Mouse (Mus musculus): Measurements from ENCODE around the gene Adgrg3. TPM values are rescaled to one million over a fixed set of nuclear protein-coding genes. Genes with fewer than 3 reads are reported as not detected.
"Not testable (repeated sequence)": the region's sequence is repeated elsewhere in the genome, so short reads cannot be mapped to it uniquely, and the experiment has no call there.

The Adgrg3 gene
- polyA plus RNA-seq, 1 experiment from 2014 or later, result 1.9 TPM

DNA sequence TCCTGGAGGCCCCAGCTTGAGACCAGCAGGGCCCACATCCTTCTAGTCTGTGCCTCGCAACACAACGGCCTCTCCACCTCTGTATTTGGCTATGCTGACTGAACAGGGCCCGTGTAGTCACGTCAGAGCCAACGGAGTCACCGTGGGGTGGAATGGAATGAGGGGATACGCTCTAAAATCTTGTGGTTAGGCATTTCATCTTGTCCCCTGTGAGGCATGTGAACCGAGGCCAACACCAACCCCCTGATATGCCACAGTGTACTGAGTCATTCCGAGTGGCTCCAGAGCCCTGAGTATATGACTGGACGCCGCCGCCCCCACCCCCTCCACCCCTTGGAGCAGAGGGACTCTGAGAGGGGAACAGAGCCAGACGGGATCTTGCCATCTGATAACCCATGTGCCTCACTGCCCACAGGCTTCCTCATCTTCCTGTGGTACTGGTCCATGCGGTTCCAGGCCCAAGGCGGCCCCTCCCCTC is 5.0 kb upstream of the Adgrg3 start:
- H3K36me3 ChIP-seq, result peaks cover 74% of the 10 kb centered on the region
- 0 out of 2 replicates have a peak overlapping the region, but pooled peaks have one; percentile 30 for H3K27ac ChIP-seq
- H3K27me3 ChIP-seq, result no peaks in the 10 kb centered on the region
- H3K9me3 ChIP-seq (replicated peaks), result no peaks in the 10 kb centered on the region
- WGBS, result 88% methylated on average over 15 of the region's 15 CpGs
- H3K4me2 ChIP-seq (replicated peaks), result no peak overlapping the region
- ATAC-seq (ENCODE audit: low FRiP score), result no peak
- H3K9ac ChIP-seq, result no peak overlapping the region
- no peak overlapping the region for H3K4me3 ChIP-seq
- H3K4me1 ChIP-seq, result peaks cover 5% of the 10 kb centered on the region; the same call in 1 of the 2 replicates

DNA sequence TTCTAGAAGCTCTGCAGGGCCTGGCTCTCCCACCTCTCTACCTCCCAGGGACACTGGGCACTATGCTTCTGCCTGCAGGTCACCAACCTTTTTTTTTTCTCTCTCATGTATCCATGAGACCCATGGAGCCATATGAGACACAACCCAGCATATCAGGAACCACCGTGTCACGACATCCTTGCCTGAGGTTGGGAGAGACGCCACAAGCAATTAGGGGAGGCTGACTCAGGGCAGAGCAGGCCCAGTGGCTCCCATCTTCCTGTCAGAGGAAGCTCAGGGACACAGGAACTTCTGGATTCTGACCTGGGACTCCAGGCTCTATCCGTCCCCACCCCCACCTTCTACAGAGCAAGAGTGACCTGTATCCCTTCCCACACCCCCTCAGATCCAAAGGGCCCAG is 1.6 kb upstream of the Adgrg3 start:
- Histone ChIP-seq H3K9ac (no peak overlapping the region), H3K27ac (no peak overlapping the region), H3K27me3 (no peaks in the 10 kb centered on the region), H3K9me3 (replicated peaks) (no peaks in the 10 kb centered on the region), H3K4me1 (peaks cover 5% of the 10 kb centered on the region; the same call in 1 of the 2 replicates), H3K36me3 (peaks cover 41% of the 10 kb centered on the region), H3K4me3 (no peak overlapping the region), H3K4me2 (replicated peaks) (no peak overlapping the region)
- whole genome bisulfite sequencing, result 74% methylated on average over 4 of the region's 4 CpGs
- ATAC-seq (ENCODE audit: low FRiP score), result no peak

DNA sequence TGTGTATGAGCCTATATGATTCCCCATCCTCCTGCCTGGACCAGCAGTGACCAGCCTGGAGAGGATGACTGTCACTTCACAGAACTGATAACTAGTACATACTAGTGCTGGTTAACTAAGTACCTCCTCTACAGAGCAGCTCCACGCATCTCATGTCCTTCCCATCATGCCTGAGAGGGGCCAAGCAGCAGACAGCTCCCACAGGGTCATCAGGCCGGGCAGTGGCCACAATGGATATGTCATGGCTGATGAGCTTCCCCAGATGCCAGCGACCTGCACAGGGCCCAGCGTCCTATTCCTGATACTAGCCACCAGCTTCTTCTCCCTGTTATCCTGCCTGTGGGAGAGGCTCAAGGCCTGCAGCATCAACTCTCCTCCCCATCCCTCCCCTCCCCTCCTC is 808 bp upstream of the Adgrg3 start:
- 47% methylated on average over 4 of the region's 4 CpGs for WGBS
- Histone ChIP-seq H3K4me3 (no peak overlapping the region), H3K36me3 (peaks cover 32% of the 10 kb centered on the region), H3K9ac (no peak overlapping the region), H3K27me3 (no peaks in the 10 kb centered on the region), H3K27ac (peak overlapping the region; percentile 41; the same call in 1 of the 2 replicates), H3K4me2 (replicated peaks) (no peak overlapping the region), H3K9me3 (replicated peaks) (no peaks in the 10 kb centered on the region), H3K4me1 (peaks cover 5% of the 10 kb centered on the region; the same call in 1 of the 2 replicates)
- 0 out of 2 replicates have a peak, but pooled peaks have one; percentile 14 for ATAC-seq (ENCODE audit: low FRiP score)

DNA sequence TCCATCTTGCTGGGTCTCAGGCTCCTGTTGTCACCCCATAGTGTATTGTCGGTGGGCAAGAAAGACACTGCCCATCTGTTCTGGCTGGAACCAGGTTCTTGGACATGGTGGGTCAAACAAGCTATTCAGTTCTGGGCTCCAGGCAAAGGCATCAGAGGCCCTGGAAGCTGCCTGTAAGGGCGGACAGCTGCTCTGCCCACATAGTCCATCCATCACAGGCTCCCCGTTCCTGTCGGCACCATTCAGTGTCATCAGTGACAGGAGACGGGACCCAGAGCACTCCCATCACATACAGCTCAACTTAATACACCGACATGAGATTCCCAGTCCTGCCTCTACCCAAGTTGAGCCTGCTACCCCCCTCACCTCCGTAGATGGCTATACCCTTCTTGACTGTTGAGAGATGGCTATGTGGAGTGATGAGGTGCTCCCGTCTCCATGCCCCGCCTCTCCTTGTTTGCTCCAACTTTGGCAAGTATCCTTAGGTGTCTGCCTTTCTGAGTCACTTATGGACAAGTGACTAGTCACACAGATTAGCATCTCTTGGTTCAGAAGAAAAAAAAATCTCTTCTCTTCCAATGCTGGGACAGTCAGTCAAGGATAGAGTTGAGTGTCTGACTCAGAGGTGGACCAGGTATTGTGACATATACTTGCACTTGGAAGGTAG is 610 bp downstream of the Adgrg3 start:
- Histone ChIP-seq H3K27me3 (no peaks in the 10 kb centered on the region), H3K27ac (no peak overlapping the region), H3K4me2 (replicated peaks) (no peak overlapping the region), H3K4me1 (peaks cover 7% of the 10 kb centered on the region; the same call in 1 of the 2 replicates), H3K4me3 (no peak overlapping the region), H3K9ac (no peak overlapping the region), H3K36me3 (peaks cover 18% of the 10 kb centered on the region), H3K9me3 (replicated peaks) (no peaks in the 10 kb centered on the region)
- WGBS, result 74% methylated on average over 9 of the region's 9 CpGs
- ATAC-seq (ENCODE audit: low FRiP score), result no peak

DNA sequence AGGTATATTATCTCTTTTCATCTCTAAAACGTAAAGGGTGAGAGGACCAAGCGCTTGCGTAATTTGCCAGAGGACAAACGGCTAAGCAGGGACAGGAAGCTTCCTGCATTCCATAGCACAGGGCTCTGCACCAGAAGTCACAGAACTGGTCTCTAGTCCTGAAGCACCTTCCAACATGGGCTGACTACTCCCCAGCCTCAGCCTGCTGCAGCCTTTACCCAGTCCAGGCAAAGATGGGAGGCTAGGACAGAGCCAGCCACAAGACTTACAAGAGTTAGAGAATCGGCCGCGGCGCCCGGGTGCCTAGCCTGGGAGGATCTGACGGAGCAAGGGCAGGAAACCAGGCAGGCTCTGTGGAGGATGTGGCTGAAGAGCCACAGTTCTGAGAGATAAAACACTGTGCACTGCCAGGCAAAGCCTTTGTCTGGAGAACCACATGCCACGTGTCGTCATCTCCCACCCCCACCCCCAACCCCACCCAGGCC is 2.8 kb downstream of the Adgrg3 start:
- no peaks in the 10 kb centered on the region for H3K9me3 ChIP-seq (replicated peaks)
- no peak overlapping the region for H3K4me2 ChIP-seq (replicated peaks)
- no peak overlapping the region for H3K9ac ChIP-seq
- no peak for ATAC-seq (ENCODE audit: low FRiP score)
- peaks cover 8% of the 10 kb centered on the region; the same call in 1 of the 2 replicates for H3K4me1 ChIP-seq
- H3K4me3 ChIP-seq, result no peak overlapping the region
- no peaks in the 10 kb centered on the region for H3K27me3 ChIP-seq
- 75% methylated on average over 12 of the region's 12 CpGs for whole genome bisulfite sequencing
- no peaks in the 10 kb centered on the region; the same call in 1 of the 2 replicates for H3K36me3 ChIP-seq
- H3K27ac ChIP-seq, result no peak overlapping the region

DNA sequence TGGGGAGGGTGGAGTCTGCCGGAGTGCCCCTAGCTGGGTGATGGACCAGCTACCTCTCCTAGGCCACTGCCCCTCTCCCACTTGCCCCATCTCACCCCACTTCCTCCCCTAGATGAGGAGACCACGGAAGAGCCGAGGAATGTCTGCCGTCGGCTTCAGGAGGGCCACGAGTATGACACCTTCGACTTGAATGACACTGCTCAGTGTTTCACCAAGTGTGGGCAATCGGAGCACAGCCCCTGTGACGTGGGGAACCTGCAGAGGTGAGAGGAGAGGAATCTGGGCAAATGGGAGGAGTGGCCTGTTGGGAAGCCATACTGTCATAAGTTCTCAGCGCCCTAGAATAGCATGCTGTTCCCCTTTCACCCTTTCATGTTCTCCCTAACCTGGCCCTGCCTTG is 3.3 kb downstream of the Adgrg3 start:
- H3K27ac ChIP-seq, result no peak overlapping the region
- no peaks in the 10 kb centered on the region for H3K36me3 ChIP-seq
- H3K9me3 ChIP-seq (replicated peaks), result no peaks in the 10 kb centered on the region
- no peak for ATAC-seq (ENCODE audit: low FRiP score)
- no peak overlapping the region for H3K4me3 ChIP-seq
- no peak overlapping the region for H3K4me2 ChIP-seq (replicated peaks)
- no peaks in the 10 kb centered on the region for H3K27me3 ChIP-seq
- H3K4me1 ChIP-seq, result peaks cover 8% of the 10 kb centered on the region; the same call in 1 of the 2 replicates
- no peak overlapping the region for H3K9ac ChIP-seq
- WGBS, result 83% methylated on average over 10 of the region's 10 CpGs

DNA sequence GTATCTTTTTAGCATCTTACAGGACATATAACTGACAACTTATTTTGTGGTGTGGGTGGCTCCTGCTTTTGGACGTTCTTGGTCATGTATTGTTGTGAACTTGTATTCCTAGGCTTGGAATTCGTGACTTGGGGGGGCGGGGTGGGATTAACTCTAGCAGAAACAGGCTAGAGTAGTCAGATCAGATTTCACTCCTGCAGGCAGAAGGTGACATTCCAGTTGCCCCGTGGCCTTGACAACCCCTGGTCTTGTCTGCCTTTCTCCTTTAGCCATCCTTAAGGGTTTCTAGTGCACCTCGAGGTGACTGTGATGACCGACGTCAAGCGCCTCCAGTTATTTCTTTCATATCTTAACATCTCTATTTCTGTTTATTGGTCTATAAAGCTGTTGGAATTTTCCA is 5.7 kb downstream of the Adgrg3 start:
- 24% methylated on average over 8 of the region's 8 CpGs for WGBS
- H3K4me3 ChIP-seq, result no peak overlapping the region
- no peak for ATAC-seq (ENCODE audit: low FRiP score)
- no peaks in the 10 kb centered on the region for H3K9me3 ChIP-seq (replicated peaks)
- H3K4me2 ChIP-seq (replicated peaks), result no peak overlapping the region
- H3K36me3 ChIP-seq, result no peaks in the 10 kb centered on the region
- no peak overlapping the region for H3K27ac ChIP-seq
- H3K9ac ChIP-seq, result no peak overlapping the region
- no peaks in the 10 kb centered on the region for H3K27me3 ChIP-seq
- H3K4me1 ChIP-seq, result 0 out of 2 replicates have a peak, but pooled peaks cover 3% of the 10 kb centered on the region

DNA sequence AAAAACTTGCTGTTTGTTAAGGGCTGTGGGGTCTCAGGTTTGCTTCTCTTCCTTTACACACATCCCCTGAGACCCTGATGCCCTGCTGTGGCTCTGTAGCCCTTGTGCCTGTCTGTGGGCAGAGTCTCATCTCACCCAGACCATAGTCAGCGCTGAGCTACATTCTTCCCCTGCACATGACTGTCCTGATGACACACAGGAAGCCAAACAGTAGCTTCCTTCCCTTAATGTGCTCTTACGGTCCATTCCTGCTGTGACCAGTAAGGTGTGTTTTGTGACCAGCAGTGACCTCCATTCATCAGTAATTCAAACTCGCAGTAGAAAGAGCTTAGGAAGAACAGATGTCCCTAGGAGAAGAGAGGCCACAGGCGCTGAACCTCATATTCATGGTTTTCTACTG is 6.9 kb downstream of the Adgrg3 start:
- H3K9me3 ChIP-seq (replicated peaks), result no peaks in the 10 kb centered on the region
- no peak overlapping the region for H3K27ac ChIP-seq
- H3K27me3 ChIP-seq, result no peaks in the 10 kb centered on the region
- ATAC-seq (ENCODE audit: low FRiP score), result no peak
- no peak overlapping the region for H3K4me2 ChIP-seq (replicated peaks)
- 83% methylated on average over 4 of the region's 4 CpGs for WGBS
- no peak overlapping the region for H3K4me3 ChIP-seq
- 0 out of 2 replicates have a peak, but pooled peaks cover 3% of the 10 kb centered on the region for H3K4me1 ChIP-seq
- no peaks in the 10 kb centered on the region for H3K36me3 ChIP-seq
- H3K9ac ChIP-seq, result no peak overlapping the region

DNA sequence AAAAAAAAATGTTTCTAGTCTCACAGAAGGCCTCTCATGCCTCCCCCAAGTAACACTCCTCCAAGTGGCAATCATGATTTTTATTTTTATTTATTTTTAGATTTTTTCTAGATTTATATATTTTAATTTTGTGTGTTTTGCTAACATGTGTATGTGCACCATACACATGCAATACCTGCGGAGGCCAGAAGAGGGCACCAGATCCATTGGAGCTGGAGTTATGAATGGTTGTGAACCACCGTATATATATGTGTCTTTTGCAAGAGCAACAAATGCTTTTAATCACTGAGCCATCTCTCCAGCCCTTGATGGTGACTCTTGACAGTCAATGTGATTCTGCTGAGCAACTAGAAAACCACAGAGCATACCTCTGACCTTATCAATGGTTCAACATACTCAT is 7.9 kb downstream of the Adgrg3 start:
- Histone ChIP-seq H3K9ac (no peak overlapping the region), H3K27ac (no peak overlapping the region), H3K36me3 (no peaks in the 10 kb centered on the region), H3K4me2 (replicated peaks) (no peak overlapping the region), H3K4me3 (no peak overlapping the region), H3K27me3 (no peaks in the 10 kb centered on the region), H3K4me1 (0 out of 2 replicates have a peak, but pooled peaks cover 3% of the 10 kb centered on the region), H3K9me3 (replicated peaks) (no peaks in the 10 kb centered on the region)
- no peak for ATAC-seq (ENCODE audit: low FRiP score)
- 72% methylated on average over 2 of the region's 2 CpGs for WGBS

DNA sequence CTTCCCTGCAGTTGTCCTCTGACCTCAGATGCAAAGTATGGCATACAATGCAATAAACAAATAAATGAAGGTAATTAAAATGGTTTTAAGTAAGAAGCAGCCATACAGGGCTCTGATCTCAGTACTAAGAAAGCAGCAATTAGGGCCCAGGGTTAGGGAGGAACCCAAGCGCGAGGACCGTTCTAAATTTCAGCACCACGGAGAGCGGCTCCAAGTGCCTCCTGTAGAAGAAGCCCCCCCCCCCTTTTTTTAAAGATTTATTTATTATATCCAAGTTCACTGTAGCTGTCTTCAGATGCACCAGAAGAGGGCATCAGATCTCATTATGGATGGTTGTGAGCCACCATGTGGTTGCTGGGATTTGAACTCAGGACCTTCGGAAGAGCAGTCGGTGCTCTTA is 10.9 kb downstream of the Adgrg3 start:
- H3K4me2 ChIP-seq (replicated peaks); H3K27ac ChIP-seq; H3K4me1 ChIP-seq; H3K4me3 ChIP-seq; H3K27me3 ChIP-seq; H3K9me3 ChIP-seq (replicated peaks); ATAC-seq (ENCODE audit: low FRiP score); H3K9ac ChIP-seq; H3K36me3 ChIP-seq: not testable (repeated sequence)
- WGBS, result 58% methylated on average over 7 of the region's 7 CpGs

DNA sequence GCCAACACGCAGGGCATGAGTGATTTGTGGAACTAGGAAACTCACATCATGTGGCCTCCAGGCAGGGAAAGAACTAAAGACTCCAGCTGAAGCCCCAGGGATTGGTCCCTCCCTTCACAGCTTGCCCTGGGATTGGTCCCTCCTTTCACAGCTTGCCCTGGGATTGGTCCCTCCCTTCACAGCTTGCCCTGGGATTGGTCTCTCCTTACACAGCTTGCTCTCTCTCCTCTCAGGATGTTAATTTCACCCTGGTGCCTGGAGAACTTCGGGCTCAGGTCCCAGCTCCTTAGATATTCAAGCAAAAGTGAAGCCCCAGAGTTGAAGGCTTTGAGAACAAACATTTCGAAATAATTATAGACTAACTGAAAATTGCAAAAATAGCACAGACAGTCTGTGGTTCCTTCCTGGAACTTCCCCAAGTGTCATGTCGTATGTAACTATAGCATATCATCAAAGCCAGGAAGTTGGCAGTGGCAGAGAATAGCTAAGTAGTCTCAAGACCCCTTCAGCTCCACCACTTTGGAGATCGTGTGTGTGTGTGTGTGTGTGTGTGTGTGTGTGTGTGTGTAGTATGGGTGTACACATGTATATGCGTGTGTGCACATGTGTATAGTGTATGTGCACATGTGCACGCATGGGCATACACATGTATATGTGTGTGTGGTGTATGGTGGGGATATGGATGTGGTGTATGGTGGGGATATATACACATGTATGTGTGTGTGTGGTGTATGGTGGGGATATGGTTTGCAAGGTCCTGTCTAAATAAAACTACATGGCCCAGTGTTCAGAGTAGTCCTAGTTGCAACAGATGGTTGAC is 19.8 kb downstream of the Adgrg3 start:
- H3K4me2 ChIP-seq (replicated peaks), result no peak overlapping the region
- H3K27ac ChIP-seq, result no peak overlapping the region
- ATAC-seq (ENCODE audit: low FRiP score), result no peak
- no peak overlapping the region for H3K9ac ChIP-seq
- no peak overlapping the region for H3K4me3 ChIP-seq
- 0 out of 2 replicates have a peak, but pooled peaks cover 3% of the 10 kb centered on the region for H3K4me1 ChIP-seq
- H3K27me3 ChIP-seq, result no peaks in the 10 kb centered on the region
- no peaks in the 10 kb centered on the region for H3K36me3 ChIP-seq
- no peaks in the 10 kb centered on the region for H3K9me3 ChIP-seq (replicated peaks)
- WGBS, result 71% methylated on average over 7 of the region's 7 CpGs
